Mouse (Mus musculus): ENCODE results near the gene Kat8. TPM values are rescaled to one million over a fixed set of nuclear protein-coding genes. Genes with fewer than 3 reads are reported as not detected.
"Not testable (repeated sequence)": the region's sequence is repeated elsewhere in the genome, so short reads cannot be mapped to it uniquely, and the experiment has no call there.

The Kat8 gene
- total RNA-seq, 1 experiment from 2014 or later, result 24.0 TPM

DNA sequence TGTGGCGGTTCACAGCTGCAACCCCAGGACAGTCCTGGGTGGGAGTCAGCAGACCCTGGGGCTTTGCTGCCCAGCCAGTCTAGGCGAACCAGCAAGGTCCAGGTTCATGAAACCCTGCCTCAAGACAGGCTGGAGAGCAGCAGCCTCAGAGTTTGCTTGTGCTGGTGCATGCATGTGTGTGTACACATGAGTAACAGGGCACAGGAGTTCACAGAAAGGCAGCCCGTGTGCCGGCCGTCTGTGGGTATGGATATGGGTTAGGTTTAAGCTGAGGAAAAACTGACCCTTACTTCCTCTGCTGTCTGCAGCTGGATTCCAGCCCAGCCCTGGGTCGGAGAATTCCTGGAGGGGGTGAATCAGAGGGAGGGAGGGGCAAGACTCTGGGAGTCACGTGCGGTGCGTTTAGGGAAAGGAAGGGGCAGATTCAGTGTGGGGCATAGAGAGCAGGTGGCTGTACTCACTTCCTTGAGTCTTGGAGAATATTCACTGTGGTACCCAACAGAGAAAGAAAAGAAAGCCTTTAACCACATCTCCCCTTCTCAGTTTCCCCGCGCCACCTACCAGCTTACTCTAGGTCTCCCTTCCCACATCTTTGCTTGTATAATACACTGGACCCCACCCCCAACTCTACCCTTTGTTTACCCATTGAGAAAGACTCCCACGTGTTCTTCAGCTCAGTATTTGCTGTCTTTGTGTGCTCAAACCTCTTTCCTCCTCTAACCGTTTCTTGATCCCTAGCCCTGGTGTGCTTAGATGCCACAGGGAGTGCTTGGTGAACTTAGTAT is 19.2 kb downstream of the Kat8 start:
- DNase-seq, result peak; percentile 74

DNA sequence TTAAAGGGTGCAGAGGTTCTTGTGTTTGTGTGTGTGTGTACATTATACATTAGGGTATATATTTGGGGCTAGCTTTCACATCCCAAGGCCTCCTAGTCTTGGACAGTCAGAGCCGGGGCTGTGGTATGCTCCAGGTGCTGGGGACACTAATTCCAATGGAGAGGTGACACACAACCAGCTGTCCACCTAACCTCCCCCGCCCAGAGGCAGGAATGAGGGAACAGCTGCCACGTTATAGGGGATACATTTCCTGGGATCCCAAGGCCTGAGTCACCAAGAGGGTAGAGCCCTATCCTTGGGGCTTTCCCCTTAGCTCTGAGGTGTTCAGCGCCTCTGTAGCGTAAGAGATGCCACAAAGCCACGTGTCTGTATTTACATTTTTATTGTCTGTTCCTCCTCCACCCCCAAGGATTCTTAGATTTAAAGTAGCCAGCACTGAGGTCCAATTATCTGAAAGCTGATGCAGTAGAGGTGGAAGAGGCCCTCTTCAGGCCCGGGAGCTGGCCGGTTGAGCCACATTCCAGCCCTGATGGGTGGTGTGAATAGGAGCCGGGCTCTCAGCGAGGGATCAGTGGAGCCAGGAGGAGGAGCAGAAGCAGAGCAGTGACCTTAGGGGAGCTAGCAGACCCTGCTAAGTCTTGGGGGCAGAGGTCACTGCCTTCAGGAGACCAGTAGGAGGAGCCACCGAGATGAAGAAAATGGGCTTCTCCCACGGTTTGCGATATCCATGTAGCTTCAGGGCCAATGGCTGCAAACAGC is 20.1 kb downstream of the Kat8 start:
- DNase-seq, result no peak

DNA sequence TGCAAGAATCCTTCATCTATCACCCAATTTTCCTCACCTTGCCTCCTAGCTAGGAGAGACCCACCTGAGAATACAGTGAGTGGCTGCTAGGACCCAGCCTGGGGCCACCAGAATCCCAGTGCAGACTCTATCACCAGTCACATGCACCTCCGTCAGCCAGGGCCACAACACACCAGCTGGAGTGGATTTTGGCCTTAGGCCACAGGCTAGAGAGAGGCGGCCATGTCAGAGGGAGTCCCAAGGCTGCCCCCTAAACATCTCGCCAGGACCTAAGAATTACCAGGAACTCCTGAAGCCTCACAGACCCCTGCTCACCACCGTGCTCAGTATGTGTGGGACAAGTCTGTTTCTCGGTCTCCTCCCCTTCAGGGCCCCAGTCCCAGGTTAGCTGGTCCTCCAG is 21.8 kb downstream of the Kat8 start:
- DNase-seq, result no peak

DNA sequence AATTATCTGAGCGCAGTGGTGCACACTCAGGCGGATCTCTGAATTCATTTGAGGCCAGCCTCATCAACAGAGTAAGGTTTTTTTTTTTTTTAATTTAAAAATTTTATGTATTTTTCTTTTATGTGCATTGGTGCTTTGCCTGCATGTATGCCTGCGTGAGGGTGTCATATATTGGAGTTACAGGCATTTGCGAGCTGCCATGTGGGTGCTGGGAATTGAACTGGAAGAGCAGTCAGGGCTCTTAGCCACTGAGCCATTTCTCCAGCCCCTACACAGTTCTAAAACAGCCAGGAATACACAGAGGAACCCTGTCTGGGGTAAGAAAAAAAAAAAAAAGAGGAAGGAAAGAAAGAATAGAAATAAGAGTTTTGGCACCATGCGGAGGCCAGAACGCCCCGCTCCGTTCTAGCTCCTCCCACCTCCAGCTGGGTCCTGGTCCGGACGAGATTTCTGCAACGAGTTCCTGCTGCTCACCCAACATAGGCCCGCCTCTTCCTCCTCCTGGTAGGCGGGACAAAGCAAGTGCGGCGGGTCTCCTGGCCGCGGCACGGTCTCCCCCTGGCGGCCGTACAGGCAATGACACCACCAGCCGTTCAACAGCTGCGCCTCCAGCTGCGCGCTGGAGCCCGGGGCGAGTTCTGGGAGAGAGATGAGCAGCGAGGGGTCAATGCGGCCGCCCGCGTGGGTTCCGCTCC is 22.9 kb downstream of the Kat8 start:
- DNase-seq, result peak; percentile 97

DNA sequence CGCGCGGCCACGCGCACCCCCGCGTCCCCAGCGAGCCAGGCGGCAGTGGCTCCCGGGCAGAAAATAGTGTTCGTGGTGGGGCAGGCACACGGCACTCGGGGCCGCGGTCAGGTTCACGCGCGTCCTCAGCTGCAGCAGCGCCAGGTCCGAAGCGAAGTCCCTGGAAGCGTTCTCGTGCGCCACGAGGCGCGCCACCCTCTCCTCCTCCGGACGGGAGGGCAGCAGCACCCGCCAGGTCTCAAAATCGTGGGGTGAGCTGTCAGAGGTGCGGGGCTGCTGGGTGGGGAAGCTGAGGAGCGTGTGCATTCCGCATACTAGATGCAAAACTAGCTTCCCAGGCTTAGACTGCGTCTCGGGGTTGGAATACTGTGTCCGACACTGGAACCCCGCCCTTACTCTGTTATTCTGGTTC is 23.4 kb downstream of the Kat8 start:
- no peak for DNase-seq

DNA sequence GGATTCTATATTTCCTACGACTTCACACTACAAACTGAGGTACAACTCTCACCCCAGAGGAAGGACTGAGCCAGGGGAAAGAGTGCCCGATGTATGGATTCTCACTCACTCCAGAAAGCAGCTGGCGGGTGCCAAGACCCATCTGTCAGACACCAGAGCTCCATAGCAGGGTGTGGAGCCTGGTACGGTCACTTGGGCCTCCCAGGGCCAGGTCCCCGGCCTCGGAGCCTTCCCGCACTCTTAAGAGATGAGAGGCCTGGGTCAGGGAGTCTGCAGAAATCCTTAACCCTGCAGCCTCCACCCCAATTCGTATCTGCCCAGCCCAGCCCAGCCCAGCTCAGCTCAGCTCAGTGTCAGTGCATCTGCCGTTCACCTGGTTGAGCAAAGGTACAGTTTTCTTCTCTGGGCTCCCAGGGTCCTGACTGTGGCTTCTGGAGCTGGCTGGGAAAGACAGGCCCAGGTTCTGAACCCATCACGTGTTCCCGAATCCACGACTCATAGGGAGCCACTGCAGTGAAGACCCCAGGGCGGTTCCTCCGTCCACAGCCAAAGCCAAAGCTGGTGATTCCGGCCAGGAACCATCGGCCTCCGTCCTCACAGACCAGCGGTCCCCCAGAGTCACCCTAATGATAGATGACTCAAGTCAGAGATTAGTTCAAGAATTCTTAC is 24.0 kb downstream of the Kat8 start:
- DNase-seq, result no peak

DNA sequence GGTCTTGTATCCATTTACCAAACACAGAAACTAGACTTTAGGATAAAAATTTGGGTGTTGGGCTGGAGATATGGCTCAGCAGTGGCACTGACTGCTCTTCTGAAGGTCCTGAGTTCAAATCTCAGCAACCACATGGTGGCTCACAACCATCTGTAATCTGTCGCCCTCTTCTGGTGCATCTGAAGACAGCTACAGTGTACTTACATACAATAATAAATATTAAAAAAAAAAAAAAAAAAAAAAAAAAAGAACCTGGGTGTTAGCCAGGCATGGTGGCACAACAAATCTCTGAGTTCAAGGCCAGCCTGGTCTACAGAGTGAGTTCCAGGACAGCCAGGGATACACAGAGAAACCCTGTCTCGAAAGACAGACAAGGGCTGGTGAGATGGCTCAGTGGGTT is 29.8 kb downstream of the Kat8 start:
- DNase-seq, result not testable (repeated sequence)

DNA sequence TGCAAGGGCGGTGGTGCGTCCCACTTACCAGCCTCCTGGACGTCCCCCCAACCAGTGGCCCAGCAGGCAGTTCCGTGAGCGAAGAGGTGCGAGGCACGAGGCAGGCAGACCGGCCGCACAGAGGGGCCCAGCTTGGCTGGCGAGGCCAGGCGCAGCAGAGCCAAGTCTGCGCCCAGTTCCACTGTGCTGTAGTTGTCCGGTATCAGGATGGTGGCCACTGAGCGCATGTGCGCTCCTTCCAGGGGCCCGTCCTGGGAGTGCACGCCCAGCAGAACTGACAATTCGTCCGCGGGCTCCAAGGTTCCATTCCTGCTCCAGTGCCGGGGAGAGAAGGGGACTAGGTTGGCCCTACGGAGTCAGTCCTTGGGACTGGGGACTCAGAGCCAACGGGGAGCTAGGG is 32.3 kb downstream of the Kat8 start:
- DNase-seq, result peak; percentile 63

DNA sequence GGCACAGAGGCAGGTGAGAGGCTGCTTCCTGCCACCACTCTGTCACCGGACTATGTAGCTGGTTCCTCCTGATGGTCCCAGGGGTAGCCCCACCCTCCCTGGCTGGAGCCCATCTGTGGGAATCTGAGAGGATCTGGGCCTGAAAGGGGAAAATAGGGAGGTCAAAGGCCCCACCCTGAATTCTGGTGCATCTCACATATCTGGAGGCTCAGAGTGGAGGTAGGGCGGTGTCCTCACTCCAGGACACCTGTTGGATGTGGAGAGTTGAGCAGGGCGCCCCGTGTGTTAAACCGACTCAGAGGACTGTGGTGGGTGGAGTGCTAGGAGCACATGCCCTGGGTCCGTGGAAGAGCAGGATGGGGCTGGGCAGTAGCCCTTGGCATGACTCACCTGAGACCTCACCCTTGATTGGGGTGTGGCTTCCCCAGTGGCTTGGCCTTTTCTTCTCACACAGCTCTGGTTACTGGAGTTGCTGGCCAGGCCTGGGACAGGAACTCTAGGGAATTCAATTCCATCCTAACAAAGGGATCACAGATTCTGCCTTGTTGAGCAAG is 34.2 kb downstream of the Kat8 start, which contains the start of gene Prss36:
Gene Prss36 (minus strand): TSS at position 256 of the 554 bp plus-strand sequence.
- no peak for DNase-seq

DNA sequence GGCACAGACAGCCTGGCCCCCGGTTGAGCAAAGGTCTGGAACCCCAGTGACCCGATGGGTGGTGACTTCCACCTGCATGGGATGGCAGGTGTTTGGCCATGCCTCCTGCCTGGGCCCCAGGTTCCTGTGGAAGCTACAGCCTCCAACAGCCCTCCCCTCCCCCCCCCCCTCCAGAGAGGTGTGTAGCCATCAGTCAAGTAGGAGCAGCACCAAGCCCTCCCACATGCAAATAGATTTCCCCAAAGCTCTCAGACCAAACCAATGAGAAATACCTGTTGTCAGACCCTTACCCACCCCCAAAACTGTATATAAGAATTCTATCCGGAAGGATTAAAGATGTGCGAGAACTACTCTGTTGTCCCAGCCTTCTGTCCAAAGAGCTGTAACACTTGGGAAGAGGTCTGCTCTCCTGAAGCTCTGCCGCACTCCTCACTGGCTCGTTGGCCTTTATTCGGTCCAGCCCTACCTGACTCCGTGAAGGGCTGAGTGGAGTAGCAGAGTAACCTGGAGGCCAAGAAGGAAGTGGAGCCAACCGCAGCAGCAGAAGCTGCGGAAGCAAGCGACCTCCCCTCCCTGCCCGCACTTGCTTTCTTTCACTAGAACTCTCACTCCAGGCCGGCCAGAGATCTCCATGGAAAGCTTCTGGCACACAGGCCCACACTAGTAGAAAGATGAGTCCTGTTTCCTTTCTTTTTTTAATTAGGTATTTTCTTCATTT is 40.7 kb downstream of the Kat8 start:
- no peak for DNase-seq

DNA sequence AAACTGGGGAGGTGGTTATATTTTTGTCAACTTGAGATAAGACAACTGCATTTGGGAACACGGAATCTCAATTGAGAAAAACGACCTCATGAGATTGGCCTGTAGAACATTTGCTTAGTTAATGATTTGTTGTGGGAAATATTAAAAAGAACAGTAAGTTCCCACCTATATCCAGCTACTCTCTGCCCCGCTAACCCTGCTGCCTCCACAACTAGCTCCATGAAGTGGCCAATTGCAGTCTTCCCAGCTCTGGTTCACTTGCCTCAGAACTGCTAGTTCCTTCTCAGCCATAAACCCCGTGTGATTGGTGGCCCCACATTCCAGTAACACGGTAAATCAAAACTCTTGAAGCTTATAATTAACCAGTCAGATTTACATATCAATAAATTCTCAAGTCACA is 47.0 kb downstream of the Kat8 start:
- DNase-seq, result no peak

DNA sequence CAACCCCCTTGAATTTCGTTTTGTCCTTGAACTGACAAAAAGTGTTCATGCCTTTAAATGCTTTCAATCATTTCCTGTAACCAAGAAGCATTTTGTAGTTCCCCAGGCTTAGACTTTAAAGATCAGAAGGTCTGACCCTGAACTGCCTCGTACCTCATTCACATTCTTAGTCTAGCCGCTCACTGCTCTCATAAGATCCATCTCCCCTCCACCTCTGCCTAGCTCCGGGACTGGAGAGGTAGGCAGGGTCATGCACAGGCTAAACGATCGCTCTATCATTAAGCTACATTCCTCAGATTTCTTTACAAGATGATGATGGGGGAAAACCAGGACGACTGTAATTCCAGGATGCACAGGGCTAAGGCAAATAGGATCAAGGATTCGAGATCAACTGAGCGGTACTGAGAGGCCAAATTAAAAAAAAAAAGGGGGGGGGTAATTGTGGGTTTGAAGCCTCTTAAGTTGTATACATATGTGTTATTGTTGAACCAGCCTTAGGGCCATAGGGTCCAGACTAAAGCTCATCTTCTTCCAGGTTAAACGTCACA is 54.1 kb downstream of the Kat8 start:
- DNase-seq, result peak; percentile 35

DNA sequence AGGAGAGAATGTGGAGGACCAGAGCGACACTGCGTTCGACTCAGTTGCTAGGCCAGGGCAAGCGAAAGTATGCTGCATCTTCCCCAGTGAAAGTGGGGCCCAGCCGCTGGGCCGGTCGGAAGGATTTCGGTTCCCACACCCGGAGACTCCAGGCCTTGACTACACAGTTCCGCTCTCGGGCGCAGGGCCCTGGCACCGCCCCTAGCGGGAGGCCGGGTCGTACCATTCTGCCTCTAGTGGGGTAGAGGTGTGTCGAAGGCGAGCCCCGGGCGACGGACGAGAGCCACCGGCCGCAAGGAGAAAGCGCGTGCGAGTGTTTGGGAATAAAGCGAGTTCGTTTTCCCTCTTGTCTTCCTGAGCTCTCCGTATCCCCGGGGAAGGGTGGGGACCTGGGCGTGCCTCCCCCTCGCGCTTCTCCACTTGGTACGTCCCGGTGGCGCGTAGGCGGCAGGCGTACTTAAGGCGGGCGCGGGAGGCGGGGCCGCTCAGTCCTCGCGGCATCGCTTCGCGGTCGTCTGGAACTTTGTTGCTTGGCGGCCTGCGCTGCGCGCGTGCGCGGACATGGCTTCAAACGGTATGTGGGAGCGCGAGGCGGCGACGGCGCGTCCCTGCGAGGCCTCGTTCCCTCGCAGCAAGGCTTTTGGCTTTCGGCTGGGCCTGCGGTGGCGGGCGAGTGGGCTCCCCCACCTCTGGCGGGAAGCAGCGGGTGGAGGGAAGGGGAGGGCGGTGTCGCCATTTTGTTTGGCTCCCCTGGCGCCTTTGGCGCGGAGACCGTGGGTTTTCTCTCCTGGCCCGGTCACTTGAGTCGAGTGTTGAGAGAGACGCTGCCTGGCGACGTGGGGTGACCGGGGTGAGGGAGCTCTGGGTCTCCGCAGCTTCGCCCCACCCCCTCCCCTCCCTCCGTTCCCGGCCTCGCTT is 54.9 kb downstream of the Kat8 start, which contains the start of gene Fus:
Gene Fus (plus strand): TSS at position 454 of the 918 bp plus-strand sequence.
- DNase-seq, result peak; percentile 98

DNA sequence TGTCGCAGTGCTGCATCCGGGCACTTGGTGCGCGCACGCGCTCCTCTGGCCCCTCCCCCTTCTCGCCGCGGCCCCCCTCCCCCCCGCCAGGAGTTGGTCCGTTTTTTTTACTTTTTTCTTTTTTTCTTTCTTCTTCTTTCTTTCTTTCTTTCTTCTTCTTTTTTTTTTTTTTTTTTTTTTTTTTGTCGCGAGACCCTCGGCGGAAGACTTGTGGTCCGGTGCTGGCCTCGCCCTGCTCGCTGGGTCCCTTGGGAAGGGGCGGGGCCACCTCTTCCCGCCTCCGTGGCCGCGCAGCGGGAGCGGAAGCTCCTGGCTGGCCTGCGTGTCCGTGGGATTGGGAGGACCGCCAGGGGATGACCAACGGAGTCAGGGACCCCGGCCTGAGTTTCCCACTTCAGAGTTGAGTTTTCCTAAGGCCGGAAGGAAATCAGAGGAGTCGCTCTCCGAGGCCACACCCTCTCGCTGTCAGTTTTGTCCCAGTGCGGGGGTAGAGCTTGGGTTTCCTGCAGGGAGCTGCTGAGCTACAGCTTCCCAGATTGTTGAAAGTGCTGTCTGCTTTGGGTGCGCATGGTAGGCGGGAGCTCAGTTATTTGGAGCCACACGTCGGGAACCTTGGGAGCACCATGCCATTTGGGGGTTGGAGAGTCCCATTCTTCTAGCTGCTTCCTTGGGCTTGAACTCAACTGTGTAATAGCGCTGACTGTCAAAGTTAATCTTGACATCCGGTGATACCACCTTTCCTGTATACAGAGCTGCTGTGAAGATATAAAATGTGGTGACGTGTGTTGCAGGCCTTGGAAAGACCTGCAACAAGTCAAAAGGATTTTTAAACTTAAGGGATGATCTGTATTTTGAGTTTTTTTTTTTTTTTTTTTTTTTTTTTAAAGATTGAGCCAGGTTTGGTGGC is 55.9 kb downstream of the Kat8 start:
- peak; percentile 90 for DNase-seq

DNA sequence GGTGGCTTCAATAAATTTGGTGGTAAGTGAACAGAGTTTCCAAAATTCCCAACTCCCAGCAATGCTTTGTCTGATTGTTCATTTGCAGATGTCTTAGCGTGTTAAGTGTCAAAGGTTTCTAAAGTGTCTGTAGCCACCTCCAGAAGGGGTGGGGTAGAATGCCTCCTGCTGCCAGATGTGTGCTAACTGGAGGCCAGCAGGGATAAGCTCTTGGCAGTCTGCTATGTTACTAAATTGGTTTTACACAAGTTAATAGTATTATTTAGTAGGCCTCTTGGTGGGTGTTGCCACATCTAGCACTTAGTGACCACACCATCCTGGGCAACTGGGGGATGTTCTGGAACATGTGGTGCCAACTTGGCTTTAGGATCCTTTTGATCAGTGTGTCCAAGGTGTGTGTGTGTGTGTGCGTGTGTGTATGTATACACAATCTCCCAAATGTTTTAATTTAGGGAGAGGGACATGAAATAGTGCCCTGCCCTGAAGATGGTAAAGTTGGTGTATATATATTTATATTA is 62.2 kb downstream of the Kat8 start:
- DNase-seq, result peak; percentile 44
